Mouse (Mus musculus): Measurements from ENCODE around the gene Myef2. TPM values are rescaled to one million over a fixed set of nuclear protein-coding genes. Genes with fewer than 3 reads are reported as not detected.

The Myef2 gene
- 12.6 TPM for polyA plus RNA-seq (2017; shearing (Covaris generic))

GRCm38 (mm10) chr2:125123477-125123852 is at the start of gene Myef2:
TSS of gene Myef2 (minus strand) at chr2:125123661.

GRCm38 (mm10) chr2:125152388-125152787 is 28.9 kb upstream of the Myef2 start, which contains the start of gene Slc12a1:
TSS of gene Slc12a1 (plus strand) at chr2:125152505.

GRCm38 (mm10) chr2:125135903-125136811 is 12.7 kb upstream of the Myef2 start, which contains the start of gene Ctxn2:
TSS of gene Ctxn2 (plus strand) at chr2:125136692.

GRCm38 (mm10) chr2:125067894-125068293 is 55.6 kb downstream of the Myef2 start, which contains the start of gene Slc24a5:
TSS of gene Slc24a5 (plus strand) at chr2:125068124.

Other genes starting within 250 kb of the Myef2 start
- gene Slc24a5, start 55.5 kb downstream of the Myef2 start, polyA plus RNA-seq (2017; shearing (Covaris generic)), result 1.9 TPM
- gene Ctxn2, start 13.0 kb upstream of the Myef2 start, polyA plus RNA-seq (2017; shearing (Covaris generic)), result not detected
- gene Slc12a1, start 28.8 kb upstream of the Myef2 start, polyA plus RNA-seq (2017; shearing (Covaris generic)), result not detected
- 50.4 TPM for gene Dut, start 123.5 kb upstream of the Myef2 start, polyA plus RNA-seq (2017; shearing (Covaris generic))

Data from inflammation-experienced regulatory T-cells, adult 16 weeks (primary cell).